Mouse (Mus musculus): Measurements from ENCODE around the gene Gm525. TPM values are rescaled to one million over a fixed set of nuclear protein-coding genes. Genes with fewer than 3 reads are reported as not detected.
"Not testable (repeated sequence)": the region's sequence is repeated elsewhere in the genome, so short reads cannot be mapped to it uniquely, and the experiment has no call there.

The Gm525 gene
- polyA plus RNA-seq, 1 experiment from 2014 or later: not detected

DNA sequence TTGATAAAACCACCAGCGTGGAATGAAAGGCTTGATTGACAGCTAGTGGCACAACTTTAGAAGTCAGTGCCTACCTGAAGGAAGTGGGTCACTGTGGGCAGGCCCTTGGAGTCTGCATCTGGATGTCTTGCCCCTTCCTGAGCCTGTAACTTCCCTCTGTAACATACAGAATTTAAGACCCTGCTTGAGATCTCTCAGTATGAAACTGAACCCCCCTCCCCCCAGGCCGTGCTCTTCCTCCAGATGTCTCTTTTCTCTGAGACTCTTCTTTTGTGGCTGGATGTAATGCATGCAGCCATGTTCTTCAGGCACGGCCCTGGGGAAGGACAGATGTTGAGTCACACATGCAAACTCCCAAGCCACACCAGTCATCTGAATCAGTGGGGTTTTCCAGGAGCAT lies 21.7 kb downstream of the Gm525 start:
- Histone ChIP-seq H3K4me1 (replicated peaks; ENCODE audit: control insufficient read depth, insufficient read depth, low read length) (no peaks in the 10 kb centered on the region), H3K4me2 (ENCODE audit: low read depth, low read length, severe bottlenecking) (no peak overlapping the region), H3K9me3 (ENCODE audit: control insufficient read depth, low read length) (no peaks in the 10 kb centered on the region), H3K27ac (ENCODE audit: low read depth, low read length) (no peak overlapping the region), H3K4me3 (ENCODE audit: low read depth, low read length) (no peak overlapping the region), H3K36me3 (ENCODE audit: control insufficient read depth, insufficient read depth, low read length) (no peaks in the 10 kb centered on the region), H3K27me3 (ENCODE audit: control insufficient read depth, insufficient read depth, low read length) (no peaks in the 10 kb centered on the region), H3K9ac (ENCODE audit: low read length) (no peak overlapping the region)
- DNase-seq (ENCODE audit: low spot score) (no peak), ATAC-seq (replicated peaks; ENCODE audit: low FRiP score) (no peak)
- 81% methylated on average over 3 of the region's 3 CpGs for WGBS

DNA sequence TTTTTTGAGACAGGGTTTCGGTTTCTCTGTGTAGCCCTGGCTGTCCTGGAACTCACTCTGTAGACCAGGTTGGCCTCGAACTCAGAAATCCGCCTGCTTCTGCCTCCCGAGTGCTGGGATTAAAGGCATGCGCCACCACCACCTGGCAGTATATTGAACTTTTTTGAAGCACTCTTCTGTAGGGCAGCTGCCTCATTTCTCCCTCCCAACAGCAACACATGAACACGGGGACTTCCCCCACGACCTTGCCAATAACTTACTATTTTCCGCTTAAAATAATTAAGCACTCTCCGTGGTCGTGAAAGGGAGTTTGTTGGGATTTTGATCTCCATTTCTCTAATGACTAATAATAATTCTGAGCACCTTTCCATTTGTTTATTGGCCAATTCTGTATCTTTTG lies 23.7 kb downstream of the Gm525 start:
- not testable (repeated sequence) for H3K36me3 ChIP-seq (ENCODE audit: control insufficient read depth, insufficient read depth, low read length); H3K4me3 ChIP-seq (ENCODE audit: low read depth, low read length); H3K4me1 ChIP-seq (replicated peaks; ENCODE audit: control insufficient read depth, insufficient read depth, low read length); H3K9me3 ChIP-seq (ENCODE audit: control insufficient read depth, low read length); DNase-seq (ENCODE audit: low spot score); H3K27me3 ChIP-seq (ENCODE audit: control insufficient read depth, insufficient read depth, low read length); H3K9ac ChIP-seq (ENCODE audit: low read length); H3K4me2 ChIP-seq (ENCODE audit: low read depth, low read length, severe bottlenecking); ATAC-seq (replicated peaks; ENCODE audit: low FRiP score); H3K27ac ChIP-seq (ENCODE audit: low read depth, low read length)
- WGBS: 87% methylated on average over 10 of the region's 10 CpGs

DNA sequence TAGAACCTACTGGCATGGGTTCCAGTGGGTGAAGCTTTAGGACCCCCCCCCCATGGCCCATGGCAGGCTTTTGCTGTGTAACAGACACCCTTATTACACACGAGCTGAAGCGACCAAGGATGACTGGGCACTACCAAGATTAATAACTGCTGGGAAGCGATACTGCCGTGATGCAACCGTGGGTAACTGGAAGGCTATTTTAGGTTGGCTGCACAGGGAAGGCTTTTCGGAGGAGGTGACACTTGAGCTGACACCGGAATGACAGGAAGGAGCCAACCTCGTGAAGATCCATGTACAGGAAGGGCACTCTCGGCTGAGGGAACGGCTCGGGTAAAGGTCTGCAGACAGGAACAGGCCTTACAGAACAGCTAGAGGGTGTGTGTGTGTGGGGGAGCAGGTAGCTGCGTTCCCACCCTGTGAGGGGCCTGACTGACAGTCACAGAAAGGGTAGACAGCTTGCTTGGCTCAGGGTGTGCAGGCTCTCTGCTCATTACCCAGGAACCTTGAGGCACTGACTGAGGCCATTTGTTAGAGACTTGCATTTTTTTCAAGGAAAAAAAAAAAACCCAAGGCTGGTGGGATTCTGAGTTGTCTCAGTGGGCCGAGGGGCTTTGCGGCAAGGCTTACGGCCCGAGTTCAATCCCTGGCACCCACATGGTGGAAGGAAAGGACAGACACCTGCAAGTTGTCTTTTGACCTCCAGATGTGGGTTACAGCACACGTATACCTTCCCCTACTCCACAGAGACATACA lies 24.6 kb downstream of the Gm525 start:
- ATAC-seq (replicated peaks; ENCODE audit: low FRiP score) (no peak), DNase-seq (ENCODE audit: low spot score) (no peak)
- no peak overlapping the region for H3K9ac ChIP-seq (ENCODE audit: low read length)
- H3K9me3 ChIP-seq (ENCODE audit: control insufficient read depth, low read length): no peaks in the 10 kb centered on the region
- H3K36me3 ChIP-seq (ENCODE audit: control insufficient read depth, insufficient read depth, low read length): no peaks in the 10 kb centered on the region
- no peaks in the 10 kb centered on the region for H3K27me3 ChIP-seq (ENCODE audit: control insufficient read depth, insufficient read depth, low read length)
- H3K4me1 ChIP-seq (replicated peaks; ENCODE audit: control insufficient read depth, insufficient read depth, low read length): no peaks in the 10 kb centered on the region
- no peak overlapping the region for H3K4me2 ChIP-seq (ENCODE audit: low read depth, low read length, severe bottlenecking)
- WGBS: 85% methylated on average over 17 of the region's 17 CpGs
- H3K4me3 ChIP-seq (ENCODE audit: low read depth, low read length): no peak overlapping the region
- no peak overlapping the region for H3K27ac ChIP-seq (ENCODE audit: low read depth, low read length)

DNA sequence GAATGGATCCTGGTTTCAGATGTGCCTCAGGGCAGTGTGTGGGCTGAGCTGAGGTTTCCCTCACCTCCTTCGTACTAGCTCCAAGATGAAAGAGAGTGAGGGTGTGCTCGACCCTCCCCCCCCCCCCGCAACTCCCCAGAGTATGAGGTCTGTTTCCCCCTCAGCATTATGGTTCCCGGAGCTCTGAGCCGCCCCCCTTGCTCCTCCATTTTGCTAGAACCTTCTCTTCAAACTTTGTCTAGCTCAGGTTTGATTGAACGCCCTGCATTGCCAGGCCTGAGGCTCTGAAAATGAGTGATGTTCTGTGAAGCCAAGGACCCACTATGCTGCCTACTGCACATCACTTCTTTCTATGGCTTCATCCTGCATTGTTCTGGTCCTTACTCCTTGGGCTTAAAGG lies 25.3 kb downstream of the Gm525 start:
- Histone ChIP-seq H3K27me3 (ENCODE audit: control insufficient read depth, insufficient read depth, low read length) (no peaks in the 10 kb centered on the region), H3K36me3 (ENCODE audit: control insufficient read depth, insufficient read depth, low read length) (no peaks in the 10 kb centered on the region), H3K4me2 (ENCODE audit: low read depth, low read length, severe bottlenecking) (no peak overlapping the region), H3K9me3 (ENCODE audit: control insufficient read depth, low read length) (no peaks in the 10 kb centered on the region), H3K9ac (ENCODE audit: low read length) (no peak overlapping the region), H3K27ac (ENCODE audit: low read depth, low read length) (no peak overlapping the region), H3K4me1 (replicated peaks; ENCODE audit: control insufficient read depth, insufficient read depth, low read length) (no peaks in the 10 kb centered on the region), H3K4me3 (ENCODE audit: low read depth, low read length) (no peak overlapping the region)
- 95% methylated on average over 5 of the region's 6 CpGs for WGBS
- DNase-seq (ENCODE audit: low spot score): no peak
- no peak for ATAC-seq (replicated peaks; ENCODE audit: low FRiP score)

DNA sequence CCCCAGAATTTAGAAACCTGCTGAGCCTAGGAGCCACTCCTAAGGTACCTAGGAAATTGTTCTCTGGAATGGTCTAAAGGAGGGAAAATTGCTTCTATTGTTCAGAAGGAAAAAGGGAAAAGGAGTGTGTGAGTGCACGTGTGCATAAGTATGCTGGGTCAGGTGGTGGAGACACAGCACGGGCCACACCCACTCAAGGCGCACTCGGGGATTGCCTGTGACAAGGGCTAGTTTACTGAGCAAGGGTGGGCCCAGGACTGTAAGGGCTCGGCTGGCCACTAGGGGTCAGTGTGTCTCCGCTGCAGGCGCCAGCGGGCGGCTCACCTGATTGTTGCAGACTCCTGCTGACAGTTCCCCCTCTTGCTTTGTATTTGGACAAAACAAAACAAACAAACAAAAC lies 26.8 kb downstream of the Gm525 start:
- 2% methylated on average over 9 of the region's 9 CpGs for WGBS
- no peaks in the 10 kb centered on the region for H3K9me3 ChIP-seq (ENCODE audit: control insufficient read depth, low read length)
- no peak overlapping the region for H3K4me3 ChIP-seq (ENCODE audit: low read depth, low read length)
- no peaks in the 10 kb centered on the region for H3K36me3 ChIP-seq (ENCODE audit: control insufficient read depth, insufficient read depth, low read length)
- no peak overlapping the region for H3K27ac ChIP-seq (ENCODE audit: low read depth, low read length)
- no peaks in the 10 kb centered on the region for H3K27me3 ChIP-seq (ENCODE audit: control insufficient read depth, insufficient read depth, low read length)
- ATAC-seq (replicated peaks; ENCODE audit: low FRiP score) (peak; percentile 71), DNase-seq (ENCODE audit: low spot score) (peak; percentile 91)
- no peak overlapping the region for H3K9ac ChIP-seq (ENCODE audit: low read length)
- no peaks in the 10 kb centered on the region for H3K4me1 ChIP-seq (replicated peaks; ENCODE audit: control insufficient read depth, insufficient read depth, low read length)
- H3K4me2 ChIP-seq (ENCODE audit: low read depth, low read length, severe bottlenecking): peak overlapping the region; percentile 3; the same call in 1 of the 2 replicates

DNA sequence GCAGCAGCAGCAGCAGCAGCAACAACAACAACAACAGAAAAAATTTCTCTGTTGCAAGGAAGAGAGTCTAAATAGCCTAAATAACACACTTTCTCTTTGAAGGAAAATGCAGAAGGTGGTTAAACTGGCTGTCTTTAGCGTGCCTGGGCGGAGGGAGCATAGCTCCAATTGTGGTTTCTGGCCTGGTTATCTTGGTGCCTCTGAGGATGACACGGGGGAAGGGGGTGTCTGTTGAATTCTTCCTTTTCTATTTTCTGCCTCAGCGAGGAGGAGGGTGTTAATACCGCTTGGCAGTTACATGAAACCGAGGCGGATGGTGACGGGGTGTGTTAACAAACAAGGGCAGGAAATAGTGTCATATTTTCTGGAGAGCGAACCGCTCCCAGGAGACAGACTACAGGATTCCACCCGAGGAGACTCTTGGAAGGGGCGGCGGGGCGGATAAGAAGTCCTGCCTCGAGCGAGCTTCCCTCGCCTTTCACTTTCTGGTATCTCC lies 27.2 kb downstream of the Gm525 start:
- H3K27me3 ChIP-seq (ENCODE audit: control insufficient read depth, insufficient read depth, low read length): no peaks in the 10 kb centered on the region
- no peak overlapping the region for H3K9ac ChIP-seq (ENCODE audit: low read length)
- no peak for DNase-seq (ENCODE audit: low spot score)
- H3K4me1 ChIP-seq (replicated peaks; ENCODE audit: control insufficient read depth, insufficient read depth, low read length): no peaks in the 10 kb centered on the region
- H3K36me3 ChIP-seq (ENCODE audit: control insufficient read depth, insufficient read depth, low read length): no peaks in the 10 kb centered on the region
- H3K27ac ChIP-seq (ENCODE audit: low read depth, low read length): no peak overlapping the region
- ATAC-seq (replicated peaks; ENCODE audit: low FRiP score): no peak
- no peaks in the 10 kb centered on the region for H3K9me3 ChIP-seq (ENCODE audit: control insufficient read depth, low read length)
- WGBS: 51% methylated on average over 17 of the region's 17 CpGs
- H3K4me3 ChIP-seq (ENCODE audit: low read depth, low read length): no peak overlapping the region
- peak overlapping the region; percentile 3; the same call in 1 of the 2 replicates for H3K4me2 ChIP-seq (ENCODE audit: low read depth, low read length, severe bottlenecking)

DNA sequence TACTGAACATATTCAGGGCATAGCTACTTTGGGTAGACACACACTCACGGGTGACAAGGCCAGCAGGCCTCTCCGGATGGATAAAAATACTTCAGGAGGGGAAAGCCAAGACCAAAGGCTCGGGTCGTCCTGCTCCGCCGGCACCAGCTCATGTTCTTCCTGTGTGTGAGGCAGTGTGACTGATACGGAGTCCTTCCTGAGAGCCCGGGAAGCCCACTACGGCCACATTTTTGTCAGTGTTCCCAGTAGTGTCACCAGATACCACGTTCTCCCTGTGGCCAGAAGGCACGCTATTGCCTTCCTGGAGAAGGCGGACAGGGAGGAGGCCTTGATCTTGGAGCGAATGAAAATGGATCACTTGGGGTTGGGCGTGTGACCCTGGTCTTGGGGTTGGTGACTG lies 29.5 kb downstream of the Gm525 start:
- Histone ChIP-seq H3K9me3 (ENCODE audit: control insufficient read depth, low read length) (no peaks in the 10 kb centered on the region), H3K36me3 (ENCODE audit: control insufficient read depth, insufficient read depth, low read length) (no peaks in the 10 kb centered on the region)
- 89% methylated on average over 14 of the region's 14 CpGs for WGBS

DNA sequence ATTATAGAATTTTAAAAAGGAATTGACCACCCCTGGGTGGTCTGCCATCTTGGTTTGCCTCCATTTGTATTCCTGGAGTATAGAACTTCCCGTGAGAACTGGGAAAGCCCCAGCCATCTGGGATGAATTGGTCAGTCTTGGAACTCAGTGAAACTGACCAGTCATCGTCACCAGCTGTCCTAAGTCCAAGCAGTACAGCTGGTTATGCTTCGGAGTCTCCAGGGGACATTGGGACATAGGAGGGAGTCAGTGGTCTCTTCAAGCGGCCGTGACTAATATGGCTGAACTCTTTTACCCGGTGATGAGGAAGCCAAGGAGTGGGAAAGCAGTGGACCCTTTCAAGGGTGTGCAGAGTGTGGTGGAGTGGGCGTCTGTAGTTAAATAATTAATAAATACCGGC lies 31.6 kb downstream of the Gm525 start:
- H3K4me1 ChIP-seq (replicated peaks; ENCODE audit: control insufficient read depth, insufficient read depth, low read length): no peaks in the 10 kb centered on the region
- no peak overlapping the region for H3K4me3 ChIP-seq (ENCODE audit: low read depth, low read length)
- H3K27me3 ChIP-seq (ENCODE audit: control insufficient read depth, insufficient read depth, low read length): no peaks in the 10 kb centered on the region
- no peak overlapping the region for H3K27ac ChIP-seq (ENCODE audit: low read depth, low read length)
- DNase-seq (ENCODE audit: low spot score): no peak
- H3K36me3 ChIP-seq (ENCODE audit: control insufficient read depth, insufficient read depth, low read length): no peaks in the 10 kb centered on the region
- no peak for ATAC-seq (replicated peaks; ENCODE audit: low FRiP score)
- no peaks in the 10 kb centered on the region for H3K9me3 ChIP-seq (ENCODE audit: control insufficient read depth, low read length)
- WGBS: 92% methylated on average over 8 of the region's 8 CpGs
- H3K4me2 ChIP-seq (ENCODE audit: low read depth, low read length, severe bottlenecking): no peak overlapping the region
- no peak overlapping the region for H3K9ac ChIP-seq (ENCODE audit: low read length)

More for the DNA sequence above, 29.5 kb downstream of the Gm525 start:
- Histone ChIP-seq H3K4me2 (ENCODE audit: low read depth, low read length, severe bottlenecking) (no peak overlapping the region), H3K4me3 (ENCODE audit: low read depth, low read length) (no peak overlapping the region), H3K4me1 (replicated peaks; ENCODE audit: control insufficient read depth, insufficient read depth, low read length) (no peaks in the 10 kb centered on the region), H3K27ac (ENCODE audit: low read depth, low read length) (no peak overlapping the region), H3K27me3 (ENCODE audit: control insufficient read depth, insufficient read depth, low read length) (no peaks in the 10 kb centered on the region), H3K9ac (ENCODE audit: low read length) (no peak overlapping the region)
- DNase-seq (ENCODE audit: low spot score) (no peak), ATAC-seq (replicated peaks; ENCODE audit: low FRiP score) (no peak)

DNA sequence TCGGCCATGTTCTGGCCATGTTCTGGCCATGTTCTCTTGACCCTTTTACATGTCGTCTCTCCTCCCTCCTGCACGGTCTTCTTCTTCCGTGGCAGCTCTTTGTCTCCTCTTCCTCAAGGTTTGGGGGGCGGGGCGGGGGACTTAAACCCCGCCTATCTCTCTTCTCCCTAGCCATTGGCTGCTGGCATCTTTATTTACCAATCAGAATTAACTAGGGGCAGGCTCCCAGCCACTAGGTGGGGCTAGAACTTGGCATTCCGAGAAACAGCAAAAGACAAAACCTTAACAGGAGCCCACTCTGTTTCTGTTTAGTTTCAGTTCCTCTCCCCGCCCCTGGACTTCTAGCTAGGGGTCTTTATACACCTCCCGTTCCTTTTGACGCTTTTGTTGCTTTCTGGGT lies 32.2 kb downstream of the Gm525 start:
- 89% methylated on average over 11 of the region's 11 CpGs for WGBS
- H3K9ac ChIP-seq (ENCODE audit: low read length): no peak overlapping the region
- no peaks in the 10 kb centered on the region for H3K4me1 ChIP-seq (replicated peaks; ENCODE audit: control insufficient read depth, insufficient read depth, low read length)
- no peaks in the 10 kb centered on the region for H3K9me3 ChIP-seq (ENCODE audit: control insufficient read depth, low read length)
- H3K4me3 ChIP-seq (ENCODE audit: low read depth, low read length): no peak overlapping the region
- H3K36me3 ChIP-seq (ENCODE audit: control insufficient read depth, insufficient read depth, low read length): no peaks in the 10 kb centered on the region
- no peak overlapping the region for H3K27ac ChIP-seq (ENCODE audit: low read depth, low read length)
- no peak overlapping the region for H3K4me2 ChIP-seq (ENCODE audit: low read depth, low read length, severe bottlenecking)
- ATAC-seq (replicated peaks; ENCODE audit: low FRiP score): no peak
- no peaks in the 10 kb centered on the region for H3K27me3 ChIP-seq (ENCODE audit: control insufficient read depth, insufficient read depth, low read length)
- no peak for DNase-seq (ENCODE audit: low spot score)

Data from forebrain, embryonic 11.5 days (tissue).